Mouse (Mus musculus) hindlimb bud, embryonic 11.5 days (tissue): ENCODE data around the gene N4bp3.

Source experiments
- DNase-seq: peaks from one replicate; pipeline ENCODE4 v3.0.0-alpha.2; 2012; ENCODE audit warnings: low read depth, low spot score; ENCODE audit errors: extremely low spot score

N4bp3 gene

DNA sequence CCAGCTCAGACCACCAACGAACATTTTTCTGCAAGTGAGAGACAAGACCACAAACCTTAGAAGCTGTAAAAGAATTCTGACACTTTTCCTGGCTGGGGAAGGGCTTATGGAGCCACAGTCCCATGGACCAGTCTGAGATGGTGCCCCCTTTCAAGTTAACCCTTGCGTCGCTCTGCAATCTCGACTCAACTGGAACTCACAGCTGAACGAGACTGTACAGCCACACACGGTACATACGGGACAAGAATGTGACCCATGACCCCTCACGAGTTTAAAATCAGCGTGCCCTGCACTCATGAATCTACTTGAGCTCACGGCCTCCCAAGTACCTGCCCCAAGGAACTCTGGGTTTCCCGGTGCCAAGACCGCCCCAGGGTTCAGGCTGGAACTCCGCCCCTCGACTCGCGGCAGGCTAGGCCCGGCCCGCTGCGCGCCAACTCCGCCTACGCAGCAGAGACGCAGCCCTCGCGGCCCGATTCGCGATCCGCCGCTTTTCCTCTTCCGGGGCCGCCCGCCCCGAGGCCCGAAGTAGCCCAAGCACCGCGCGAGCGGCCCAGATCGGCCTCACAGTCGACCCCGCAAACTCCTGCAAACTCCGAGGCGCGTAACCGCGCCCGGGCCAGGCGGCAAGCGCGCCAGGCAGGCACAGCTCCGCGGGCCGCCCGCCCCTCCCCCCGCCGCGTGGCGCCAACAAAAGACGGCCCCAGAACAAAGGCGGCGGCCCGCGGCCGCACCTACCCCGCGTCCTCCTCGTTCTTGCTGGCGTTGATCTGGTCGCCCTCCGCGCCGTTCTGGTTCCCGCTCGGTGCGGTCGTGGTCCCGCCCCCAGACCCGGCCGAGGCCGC, 44.8 kb downstream of the N4bp3 start:
- no peak for DNase-seq

DNA sequence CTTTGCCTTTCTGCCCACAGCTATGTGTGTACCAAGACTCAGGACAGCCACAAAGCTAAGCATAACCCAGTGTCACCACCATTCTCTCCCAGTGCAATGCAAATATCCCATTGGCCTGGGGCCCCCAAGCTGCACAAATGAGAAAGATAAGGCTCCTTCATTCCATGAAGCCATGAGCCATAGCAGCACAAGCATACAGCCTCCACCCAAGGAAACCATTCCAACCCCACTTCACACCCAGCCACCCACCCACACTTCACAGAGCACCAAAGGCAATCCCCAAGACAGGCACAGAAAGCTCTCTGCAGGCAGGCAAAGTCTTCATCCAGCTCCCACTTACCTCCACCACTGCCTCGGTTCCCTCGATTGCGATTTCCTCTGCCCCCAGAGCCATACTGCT, 48.4 kb downstream of the N4bp3 start:
- DNase-seq, result no peak

DNA sequence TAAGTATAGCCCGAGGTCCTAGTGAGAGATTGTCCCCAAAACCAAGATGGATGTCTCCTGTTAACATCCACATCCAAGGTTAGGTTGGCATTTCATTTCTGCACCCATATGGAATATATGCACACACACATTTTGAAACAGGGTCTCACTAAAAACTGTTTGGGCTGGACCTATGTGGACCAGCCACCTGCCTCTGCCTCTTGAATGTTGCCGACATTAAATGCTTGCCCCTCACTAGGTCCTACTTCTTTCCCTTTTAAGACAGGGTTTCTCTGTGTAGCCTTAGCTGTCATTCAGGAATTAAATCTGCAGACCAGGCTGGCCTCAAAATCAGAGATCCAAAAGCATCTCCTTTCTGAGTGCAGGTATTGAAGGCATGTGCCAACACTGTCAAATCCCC, 53.1 kb downstream of the N4bp3 start:
- DNase-seq, result no peak

DNA sequence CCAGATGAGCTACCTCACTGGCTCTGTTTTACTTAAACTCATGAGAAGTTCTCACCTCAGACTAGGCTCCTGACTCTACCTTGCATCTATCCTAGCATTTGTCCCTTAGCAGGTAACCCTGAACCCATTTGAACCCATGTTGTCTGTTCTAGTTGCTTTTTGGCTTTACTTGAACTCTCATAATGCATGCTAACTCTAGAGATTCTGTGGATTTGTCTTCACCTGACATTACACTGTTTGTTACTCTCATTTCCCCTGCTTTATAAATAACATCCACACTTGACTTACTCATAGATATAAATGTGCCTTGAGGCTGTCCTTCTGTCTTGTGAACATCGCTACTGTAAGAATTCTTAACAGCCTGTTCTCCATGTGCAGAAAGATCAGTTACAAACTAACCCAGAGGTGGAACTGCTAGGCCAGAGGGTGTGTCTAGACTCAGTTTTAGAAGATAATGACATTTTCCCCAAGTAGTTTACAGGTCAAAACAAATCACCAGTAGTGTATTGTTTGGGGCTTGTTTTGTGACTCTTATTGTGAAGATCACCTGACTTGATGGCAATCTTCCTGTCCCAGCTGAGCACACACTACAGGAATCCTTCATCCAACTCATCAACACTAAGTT, 55.1 kb downstream of the N4bp3 start:
- DNase-seq, result no peak

DNA sequence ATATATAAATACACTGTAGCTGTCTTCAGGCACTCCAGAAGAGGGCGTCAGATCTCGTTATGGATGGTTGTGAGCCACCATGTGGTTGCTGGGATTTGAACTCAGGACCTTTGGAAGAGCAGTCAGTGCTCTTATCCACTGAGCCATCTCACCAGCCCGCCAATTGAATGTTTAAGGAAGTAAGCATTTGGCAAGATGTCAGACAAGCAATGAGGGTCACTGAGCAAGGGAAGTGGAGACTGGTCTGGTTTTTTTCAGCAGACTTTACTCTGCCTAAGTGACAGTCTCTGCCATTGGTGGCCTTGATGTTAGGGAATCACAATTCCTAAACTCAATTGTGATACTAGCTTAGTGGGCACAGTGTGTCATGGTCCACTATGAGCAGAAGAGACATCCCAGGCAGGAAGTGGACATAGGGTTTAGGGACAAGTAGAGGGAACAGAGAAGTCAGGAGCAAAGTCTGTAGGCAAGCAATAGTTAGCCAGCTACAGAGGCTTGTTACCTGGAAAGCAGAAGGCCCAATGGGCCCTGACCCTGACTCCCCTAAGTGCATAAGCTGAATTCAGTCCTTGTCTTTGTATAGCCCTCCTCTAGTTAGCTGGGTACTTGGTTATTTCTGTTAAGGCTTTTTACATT, 55.8 kb downstream of the N4bp3 start:
- no peak for DNase-seq

DNA sequence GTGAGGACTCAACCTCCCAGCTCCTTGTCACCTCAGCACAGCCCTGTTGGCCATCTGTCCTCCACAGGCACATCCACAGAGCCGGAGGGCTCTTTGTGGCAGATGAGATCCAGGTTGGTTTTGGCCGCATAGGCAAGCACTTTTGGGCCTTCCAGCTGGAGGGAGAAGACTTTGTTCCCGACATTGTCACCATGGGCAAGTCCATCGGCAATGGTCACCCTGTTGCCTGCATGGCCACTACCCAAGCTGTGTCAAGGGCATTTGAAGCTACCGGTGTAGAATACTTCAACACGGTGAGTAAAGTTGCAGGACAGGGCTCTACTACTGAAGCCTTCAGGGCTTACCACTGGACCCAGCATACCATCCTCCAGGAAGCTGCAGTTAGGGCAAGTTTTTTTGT, 56.8 kb downstream of the N4bp3 start:
- no peak for DNase-seq

DNA sequence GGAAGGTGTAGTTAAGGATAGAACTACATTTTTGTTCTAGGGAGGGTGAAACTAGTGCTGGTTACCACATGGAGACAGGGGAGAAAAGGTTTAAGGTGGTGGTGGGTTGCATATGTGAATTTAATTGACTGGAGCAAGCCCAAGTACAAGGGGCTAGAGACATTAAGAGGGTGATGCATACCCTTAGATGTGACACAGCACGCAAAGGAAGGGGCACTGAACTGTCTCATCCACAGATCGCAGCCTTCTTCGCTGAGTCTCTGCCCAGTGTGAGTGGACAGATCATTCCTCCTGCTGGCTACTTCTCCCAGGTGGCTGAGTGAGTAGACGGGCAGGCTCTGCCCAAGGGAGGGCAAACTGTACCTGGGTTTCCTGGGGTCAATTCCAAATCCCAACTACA, 57.3 kb downstream of the N4bp3 start:
- no peak for DNase-seq
